Mouse (Mus musculus): ENCODE measurements at regions not wholly inside any gene's neighbourhood (a gene's known extent, or its start where the extent isn't known, plus 50 kb on each side); places are given as distances from the start of the nearest gene placed in this dataset.

DNA sequence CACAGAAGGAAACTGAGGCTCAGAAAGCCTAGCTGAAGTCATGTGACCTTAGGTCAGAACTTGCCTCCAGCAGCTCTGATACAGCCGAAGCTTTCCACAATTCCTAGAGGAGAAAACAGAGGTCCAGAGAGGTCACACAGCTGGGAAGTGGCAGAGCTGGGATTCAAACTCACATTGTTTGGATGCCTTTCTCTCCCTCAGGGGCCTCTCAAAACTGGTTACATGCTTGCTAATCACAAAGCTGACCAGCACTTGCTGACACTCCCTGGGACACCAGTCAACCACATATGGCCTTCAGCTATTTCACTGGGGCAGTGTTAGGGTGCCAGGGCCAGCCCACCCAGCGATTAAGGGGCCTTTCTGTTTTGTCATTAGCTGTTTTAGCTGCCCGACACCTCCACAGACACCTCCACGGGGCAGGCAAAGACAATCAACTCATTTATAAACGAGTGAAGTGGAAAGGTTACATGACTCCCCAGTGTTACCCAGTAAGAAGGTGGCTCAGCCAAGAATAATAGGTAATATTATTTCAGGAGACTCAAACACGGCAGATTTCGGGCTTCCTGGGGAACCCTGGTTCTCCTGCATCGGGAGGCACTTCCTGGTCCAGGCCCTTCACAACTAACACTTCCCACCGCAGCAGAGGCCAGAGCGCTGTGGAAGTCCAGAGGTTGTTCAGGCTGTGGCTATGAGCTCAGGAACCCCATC lies 71.4 kb downstream of the 2410131K14Rik start:
- Histone ChIP-seq H3K4me3 (replicated peaks; ENCODE audit: low read length) (no peak overlapping the region), H3K9ac (ENCODE audit: low read length) (no peak overlapping the region), H3K36me3 (ENCODE audit: control insufficient read depth, insufficient read depth, low read length) (no peaks in the 10 kb centered on the region), H3K27me3 (ENCODE audit: control insufficient read depth, insufficient read depth, low read length) (no peaks in the 10 kb centered on the region), H3K27ac (ENCODE audit: low read length) (no peak overlapping the region), H3K4me1 (ENCODE audit: control insufficient read depth, insufficient read depth, low read length) (peaks cover 4% of the 10 kb centered on the region; the same call in 1 of the 2 replicates), H3K4me2 (ENCODE audit: low read depth, low read length) (no peak overlapping the region), H3K9me3 (replicated peaks; ENCODE audit: control insufficient read depth, low read length) (no peaks in the 10 kb centered on the region)
- WGBS: 44% methylated on average over 10 of the region's 10 CpGs
- ATAC-seq (ENCODE audit: insufficient read depth, low FRiP score): no peak

DNA sequence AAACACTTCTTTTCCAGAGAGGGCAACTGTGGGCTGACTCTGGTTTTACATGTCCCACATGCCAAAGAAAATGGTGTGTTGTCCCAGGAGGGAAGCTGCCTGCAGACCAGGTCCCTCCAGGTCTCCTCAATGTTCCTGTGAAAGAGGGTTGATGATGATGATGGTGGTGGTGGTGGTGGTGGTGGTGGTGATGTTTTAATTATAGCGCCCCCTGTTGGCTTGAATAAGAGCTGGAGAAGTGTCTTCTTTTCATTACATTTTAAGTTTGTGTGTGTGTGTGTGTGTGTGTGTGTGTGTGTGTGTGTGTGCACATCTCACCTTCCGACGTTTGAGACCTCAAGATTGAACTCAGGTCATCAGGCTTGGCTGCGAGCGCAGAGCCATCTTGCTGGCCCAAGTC lies 73.0 kb downstream of the 2410131K14Rik start:
- ATAC-seq (ENCODE audit: insufficient read depth, low FRiP score): no peak
- H3K4me1 ChIP-seq (ENCODE audit: control insufficient read depth, insufficient read depth, low read length): peaks cover 10% of the 10 kb centered on the region; the same call in 1 of the 2 replicates
- H3K27ac ChIP-seq (ENCODE audit: low read length): no peak overlapping the region
- no peaks in the 10 kb centered on the region for H3K9me3 ChIP-seq (replicated peaks; ENCODE audit: control insufficient read depth, low read length)
- H3K27me3 ChIP-seq (ENCODE audit: control insufficient read depth, insufficient read depth, low read length): no peaks in the 10 kb centered on the region
- no peaks in the 10 kb centered on the region for H3K36me3 ChIP-seq (ENCODE audit: control insufficient read depth, insufficient read depth, low read length)
- no peak overlapping the region for H3K9ac ChIP-seq (ENCODE audit: low read length)
- no peak overlapping the region for H3K4me2 ChIP-seq (ENCODE audit: low read depth, low read length)
- no peak overlapping the region for H3K4me3 ChIP-seq (replicated peaks; ENCODE audit: low read length)
- WGBS: 78% methylated on average over 5 of the region's 5 CpGs

DNA sequence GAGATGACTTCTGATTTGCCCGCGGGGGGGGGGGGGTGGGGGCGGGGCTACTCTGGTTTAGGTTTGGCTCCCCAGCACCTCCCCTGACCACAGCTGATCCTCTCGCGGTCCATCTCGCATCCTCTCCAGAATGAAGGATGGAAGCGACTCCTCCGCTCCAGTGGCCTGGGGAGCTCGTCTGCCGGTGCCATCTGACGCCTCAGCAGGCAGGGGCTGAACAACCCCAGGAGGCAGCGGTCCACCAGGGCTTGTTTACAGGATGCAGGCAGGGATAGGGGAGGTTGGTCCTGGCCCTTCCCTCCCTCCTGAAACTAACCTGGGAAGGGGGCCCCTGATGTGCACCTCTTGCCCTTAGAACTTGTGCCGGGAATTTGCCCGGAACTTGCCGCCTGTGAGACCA lies 73.9 kb downstream of the 2410131K14Rik start:
- 10% methylated on average over 15 of the region's 15 CpGs for WGBS
- Histone ChIP-seq H3K9me3 (replicated peaks; ENCODE audit: control insufficient read depth, low read length) (no peaks in the 10 kb centered on the region), H3K4me2 (ENCODE audit: low read depth, low read length) (no peak overlapping the region)

DNA sequence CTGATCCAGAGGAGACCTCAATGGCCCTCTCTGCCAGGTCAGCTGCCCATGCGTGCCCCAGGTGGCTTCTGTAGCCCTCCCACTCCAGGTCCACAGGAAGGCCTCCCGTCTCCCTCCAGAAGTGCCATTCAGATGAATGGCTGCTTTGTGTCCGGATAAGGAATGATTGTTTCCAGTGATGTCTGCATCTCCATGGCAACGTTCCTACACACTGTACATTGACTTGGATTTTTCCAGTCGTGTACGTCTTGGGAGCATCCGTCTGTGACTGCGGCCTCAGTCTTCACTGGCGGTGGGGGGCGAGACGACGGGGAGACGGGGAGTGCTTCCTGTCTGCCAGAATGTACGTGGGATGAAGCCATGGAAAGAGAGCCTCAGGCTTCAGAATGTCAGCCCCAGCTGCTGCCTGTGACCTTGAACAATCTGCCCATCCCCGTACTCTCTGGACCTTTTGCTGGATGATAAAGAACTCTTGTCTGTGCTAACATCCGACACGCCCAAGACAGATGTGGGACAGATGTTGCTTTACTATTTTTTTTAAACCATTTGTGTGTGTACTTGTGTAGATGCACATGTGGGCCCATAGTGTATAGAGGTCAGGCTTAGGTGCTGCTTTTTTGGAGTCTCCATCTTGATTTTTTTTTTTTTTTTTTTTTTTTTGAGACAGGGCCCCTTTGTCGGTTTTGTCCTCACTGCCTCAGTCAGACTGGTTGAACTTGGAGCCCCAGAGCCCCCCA lies 76.9 kb downstream of the 2410131K14Rik start:
- no peaks in the 10 kb centered on the region; the same call in 1 of the 2 replicates for H3K27me3 ChIP-seq (ENCODE audit: control insufficient read depth, insufficient read depth, low read length)
- no peaks in the 10 kb centered on the region for H3K9me3 ChIP-seq (replicated peaks; ENCODE audit: control insufficient read depth, low read length)
- no peak overlapping the region for H3K4me2 ChIP-seq (ENCODE audit: low read depth, low read length)
- no peak overlapping the region for H3K27ac ChIP-seq (ENCODE audit: low read length)
- ATAC-seq (ENCODE audit: insufficient read depth, low FRiP score): peak; percentile 57; the same call in 1 of the 2 replicates
- peaks cover 10% of the 10 kb centered on the region; the same call in 1 of the 2 replicates for H3K4me1 ChIP-seq (ENCODE audit: control insufficient read depth, insufficient read depth, low read length)
- no peak overlapping the region for H3K4me3 ChIP-seq (replicated peaks; ENCODE audit: low read length)
- no peaks in the 10 kb centered on the region for H3K36me3 ChIP-seq (ENCODE audit: control insufficient read depth, insufficient read depth, low read length)
- H3K9ac ChIP-seq (ENCODE audit: low read length): no peak overlapping the region
- WGBS: 29% methylated on average over 18 of the region's 18 CpGs

More for the DNA sequence above, 73.9 kb downstream of the 2410131K14Rik start:
- H3K27me3 ChIP-seq (ENCODE audit: control insufficient read depth, insufficient read depth, low read length): no peaks in the 10 kb centered on the region
- peaks cover 10% of the 10 kb centered on the region; the same call in 1 of the 2 replicates for H3K4me1 ChIP-seq (ENCODE audit: control insufficient read depth, insufficient read depth, low read length)
- no peak overlapping the region for H3K4me3 ChIP-seq (replicated peaks; ENCODE audit: low read length)
- no peak overlapping the region for H3K27ac ChIP-seq (ENCODE audit: low read length)
- H3K36me3 ChIP-seq (ENCODE audit: control insufficient read depth, insufficient read depth, low read length): no peaks in the 10 kb centered on the region
- peak overlapping the region; percentile 14; the same call in 1 of the 2 replicates for H3K9ac ChIP-seq (ENCODE audit: low read length)
- no peak for ATAC-seq (ENCODE audit: insufficient read depth, low FRiP score)

DNA sequence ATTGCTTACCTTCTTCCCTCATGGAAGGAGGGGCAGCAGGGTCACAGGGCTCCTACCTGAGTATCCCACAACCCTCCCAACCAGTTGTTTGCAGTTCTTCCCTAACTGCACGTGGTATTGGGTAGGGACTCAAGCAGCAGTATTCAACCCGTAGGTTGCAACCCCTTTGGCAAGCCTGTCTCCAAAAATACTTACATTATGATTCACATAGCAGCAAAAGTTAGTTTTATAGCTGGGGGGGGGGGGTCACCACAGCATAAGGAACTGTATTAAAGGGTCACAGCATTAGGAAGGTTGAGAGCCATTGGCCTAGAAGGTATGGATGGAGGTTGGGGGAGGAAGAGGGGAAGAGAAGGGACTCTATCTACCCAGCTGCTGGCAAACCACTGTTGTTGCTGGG lies 78.1 kb downstream of the 2410131K14Rik start:
- no peak for ATAC-seq (ENCODE audit: insufficient read depth, low FRiP score)
- Histone ChIP-seq H3K36me3 (ENCODE audit: control insufficient read depth, insufficient read depth, low read length) (no peaks in the 10 kb centered on the region), H3K4me2 (ENCODE audit: low read depth, low read length) (no peak overlapping the region), H3K4me3 (replicated peaks; ENCODE audit: low read length) (no peak overlapping the region), H3K27me3 (ENCODE audit: control insufficient read depth, insufficient read depth, low read length) (no peaks in the 10 kb centered on the region; the same call in 1 of the 2 replicates), H3K9ac (ENCODE audit: low read length) (no peak overlapping the region), H3K9me3 (replicated peaks; ENCODE audit: control insufficient read depth, low read length) (no peaks in the 10 kb centered on the region), H3K27ac (ENCODE audit: low read length) (no peak overlapping the region), H3K4me1 (ENCODE audit: control insufficient read depth, insufficient read depth, low read length) (peaks cover 17% of the 10 kb centered on the region; the same call in 1 of the 2 replicates)
- 69% methylated on average over 2 of the region's 2 CpGs for WGBS

DNA sequence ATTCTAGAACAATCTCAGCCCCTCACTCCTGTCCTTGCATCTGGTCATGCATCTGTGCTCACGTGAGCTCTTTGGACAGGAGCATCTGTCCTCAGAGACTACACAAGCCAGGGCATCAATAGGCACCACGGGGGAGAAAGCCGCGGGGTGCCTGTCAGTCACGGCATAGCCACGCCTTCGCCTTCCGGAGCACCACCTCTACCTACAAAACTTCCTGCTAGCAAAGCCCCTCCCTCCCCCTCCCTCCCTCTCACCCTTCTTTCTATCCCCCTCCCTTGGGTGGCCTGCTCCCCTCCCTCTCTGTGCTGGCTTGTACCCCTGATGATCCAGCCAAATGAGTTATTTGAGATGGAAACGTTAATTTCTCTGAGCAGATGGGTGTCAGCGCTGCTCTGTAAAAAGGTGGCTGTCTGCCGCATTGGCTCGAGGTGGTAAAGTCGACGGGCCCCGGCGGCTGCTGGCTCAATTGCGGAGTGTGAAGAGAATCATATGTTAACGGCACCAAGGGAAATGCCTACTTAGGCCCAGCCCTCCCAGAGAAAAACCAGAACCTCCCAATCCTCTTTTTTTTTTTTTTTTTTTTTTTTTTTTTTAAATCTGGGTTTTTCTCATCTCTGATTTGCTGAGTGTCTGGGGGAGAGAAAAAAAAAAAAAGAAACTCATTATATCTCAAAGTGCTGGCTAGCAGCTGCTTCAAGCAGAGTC lies 82.0 kb downstream of the 2410131K14Rik start:
- peak; percentile 59; the same call in 1 of the 2 replicates for ATAC-seq (ENCODE audit: insufficient read depth, low FRiP score)
- H3K27me3 ChIP-seq (ENCODE audit: control insufficient read depth, insufficient read depth, low read length): no peaks in the 10 kb centered on the region; the same call in 1 of the 2 replicates
- peak overlapping the region; percentile 64 for H3K4me2 ChIP-seq (ENCODE audit: low read depth, low read length)
- peaks cover 10% of the 10 kb centered on the region; the same call in 1 of the 2 replicates for H3K4me1 ChIP-seq (ENCODE audit: control insufficient read depth, insufficient read depth, low read length)
- peak overlapping the region; percentile 38 for H3K4me3 ChIP-seq (replicated peaks; ENCODE audit: low read length)
- WGBS: 2% methylated on average over 18 of the region's 18 CpGs
- no peaks in the 10 kb centered on the region for H3K36me3 ChIP-seq (ENCODE audit: control insufficient read depth, insufficient read depth, low read length)
- no peak overlapping the region for H3K27ac ChIP-seq (ENCODE audit: low read length)
- H3K9ac ChIP-seq (ENCODE audit: low read length): peak overlapping the region; percentile 51; the same call in 1 of the 2 replicates
- H3K9me3 ChIP-seq (replicated peaks; ENCODE audit: control insufficient read depth, low read length): no peaks in the 10 kb centered on the region

DNA sequence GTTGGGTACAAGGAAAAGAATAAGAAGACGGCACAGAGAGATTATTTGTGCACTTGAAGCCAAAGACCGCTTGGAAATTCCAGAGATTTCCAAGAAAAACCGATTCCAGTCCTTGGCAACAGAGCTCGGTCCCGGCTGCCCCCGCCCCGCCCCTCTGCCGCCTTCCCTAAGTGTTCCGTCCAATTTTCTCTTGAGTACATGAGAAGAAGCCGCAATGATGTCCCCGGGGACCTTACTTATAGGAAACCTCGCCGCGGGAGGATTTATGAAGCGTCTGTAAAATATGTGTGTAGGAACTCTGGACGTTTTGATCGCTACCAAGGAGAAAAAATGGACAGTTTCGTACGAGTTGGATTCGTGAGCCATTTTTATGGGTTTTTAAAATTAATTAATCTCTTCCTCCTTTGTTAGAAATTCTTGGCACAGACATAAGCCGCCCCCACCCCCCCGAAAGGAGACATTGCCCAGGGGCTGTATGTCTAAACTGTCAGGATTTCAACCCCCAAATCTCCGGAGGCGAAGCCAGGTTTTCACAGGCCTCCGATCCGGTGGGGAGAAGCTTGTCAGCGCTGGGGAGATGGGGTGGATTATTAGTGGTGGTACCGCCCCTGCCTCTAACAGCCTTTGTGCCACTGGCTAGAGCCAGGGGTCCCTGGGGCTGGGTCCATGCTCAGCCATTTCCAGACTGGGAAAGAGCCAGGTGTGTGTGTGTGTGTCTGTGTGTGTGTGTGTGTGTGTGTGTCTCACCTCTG lies 83.1 kb downstream of the 2410131K14Rik start:
- no peaks in the 10 kb centered on the region for H3K9me3 ChIP-seq (replicated peaks; ENCODE audit: control insufficient read depth, low read length)
- no peak for ATAC-seq (ENCODE audit: insufficient read depth, low FRiP score)
- 4% methylated on average over 28 of the region's 28 CpGs for WGBS
- no peaks in the 10 kb centered on the region for H3K36me3 ChIP-seq (ENCODE audit: control insufficient read depth, insufficient read depth, low read length)
- no peak overlapping the region for H3K27ac ChIP-seq (ENCODE audit: low read length)
- H3K4me3 ChIP-seq (replicated peaks; ENCODE audit: low read length): peak overlapping the region; percentile 33
- no peaks in the 10 kb centered on the region; the same call in 1 of the 2 replicates for H3K27me3 ChIP-seq (ENCODE audit: control insufficient read depth, insufficient read depth, low read length)
- peaks cover 13% of the 10 kb centered on the region for H3K4me1 ChIP-seq (ENCODE audit: control insufficient read depth, insufficient read depth, low read length)
- H3K9ac ChIP-seq (ENCODE audit: low read length): peak overlapping the region; percentile 42
- peak overlapping the region; percentile 64 for H3K4me2 ChIP-seq (ENCODE audit: low read depth, low read length)

DNA sequence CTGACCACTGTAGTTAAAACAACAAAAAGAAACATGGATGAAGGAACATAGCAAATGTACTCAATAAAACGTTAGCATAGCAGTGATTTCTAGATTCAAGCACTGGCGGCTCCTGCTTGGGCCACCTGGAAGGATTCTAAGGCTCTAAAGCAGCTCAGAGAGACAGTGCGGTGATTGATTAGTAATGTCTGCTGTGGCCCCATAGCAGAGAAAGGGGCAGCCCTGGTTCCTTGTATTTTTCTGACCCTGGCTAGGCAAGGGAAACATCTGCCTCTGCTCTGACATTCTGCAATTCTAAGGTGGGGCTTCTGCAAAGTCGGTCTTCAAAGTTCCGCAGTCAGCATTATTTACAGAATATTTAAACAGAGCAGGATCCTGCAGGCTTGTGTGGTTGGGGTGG lies 84.1 kb downstream of the 2410131K14Rik start:
- H3K36me3 ChIP-seq (ENCODE audit: control insufficient read depth, insufficient read depth, low read length): no peaks in the 10 kb centered on the region
- no peak overlapping the region for H3K4me2 ChIP-seq (ENCODE audit: low read depth, low read length)
- peaks cover 13% of the 10 kb centered on the region for H3K4me1 ChIP-seq (ENCODE audit: control insufficient read depth, insufficient read depth, low read length)
- H3K27me3 ChIP-seq (ENCODE audit: control insufficient read depth, insufficient read depth, low read length): no peaks in the 10 kb centered on the region; the same call in 1 of the 2 replicates
- no peaks in the 10 kb centered on the region for H3K9me3 ChIP-seq (replicated peaks; ENCODE audit: control insufficient read depth, low read length)
- no peak overlapping the region for H3K4me3 ChIP-seq (replicated peaks; ENCODE audit: low read length)
- no peak overlapping the region for H3K27ac ChIP-seq (ENCODE audit: low read length)
- no peak overlapping the region for H3K9ac ChIP-seq (ENCODE audit: low read length)
- no peak for ATAC-seq (ENCODE audit: insufficient read depth, low FRiP score)
- 50% methylated on average over 5 of the region's 5 CpGs for whole genome bisulfite sequencing

Measured in stomach, embryonic 16.5 days (tissue).